Mouse (Mus musculus) heart, adult 2 months (tissue): ENCODE results near the gene St8sia1. TPM values are rescaled to one million over a fixed set of nuclear protein-coding genes. Genes with fewer than 3 reads are reported as not detected.

Experiments
- DNase-seq, 2 experiments: peaks; one replicate each; pipeline ENCODE4 v3.0.0; 2021
- H3K27ac ChIP-seq: fragments of 200-600 bp; 2 replicates; pipeline ENCODE4 v1.8.1; 2022
- H3K27me3 ChIP-seq: fragments of 200-500 bp; 2 replicates; pipeline ENCODE4 v1.6.1; 2012; ENCODE audit warnings: mild to moderate bottlenecking, low read length, inconsistent platforms, mixed read lengths; ENCODE audit not compliant: control insufficient read depth, insufficient read depth
- H3K36me3 ChIP-seq: fragments of 200-500 bp; 2 replicates; pipeline ENCODE4 v1.6.1; 2012; ENCODE audit warnings: low read length, inconsistent platforms; ENCODE audit not compliant: control insufficient read depth, insufficient read depth
- H3K4me1 ChIP-seq: fragments of 200-500 bp; 2 replicates; pipeline ENCODE4 v1.6.1; 2011; ENCODE audit warnings: low read length; ENCODE audit not compliant: control insufficient read depth, insufficient read depth
- H3K4me3 ChIP-seq: fragments of 200-600 bp; 2 replicates; pipeline ENCODE4 v1.8.1; 2022
- H3K79me2 ChIP-seq: fragments of 200-500 bp; replicated peaks from 2 replicates; pipeline ENCODE4 v1.6.1; 2012; ENCODE audit warnings: mild to moderate bottlenecking, inconsistent platforms, low read length, moderate library complexity, mixed read lengths; ENCODE audit not compliant: control insufficient read depth, insufficient read depth
- H3K9ac ChIP-seq: fragments of 200-500 bp; 2 replicates; pipeline ENCODE4 v1.6.1; 2012; ENCODE audit warnings: low read depth, mild to moderate bottlenecking, control low read depth, inconsistent platforms, low read length, mixed read lengths
- CTCF ChIP-seq: fragments of 200-600 bp; IDR thresholded peaks from 2 replicates; pipeline ENCODE4 v1.8.1; 2022; ENCODE audit warnings: antibody characterized with exemption, mild to moderate bottlenecking, moderate library complexity
- EP300 ChIP-seq: fragments of 200-500 bp; IDR thresholded peaks from 2 replicates; pipeline ENCODE4 v1.6.1; 2011; ENCODE audit warnings: low read depth, low read length, control low read depth; ENCODE audit not compliant: insufficient read depth
- POLR2A ChIP-seq: fragments of 200-500 bp; IDR thresholded peaks from 2 replicates; pipeline ENCODE4 v1.6.1; 2011; ENCODE audit warnings: mild to moderate bottlenecking, low read depth, low read length, control low read depth; ENCODE audit not compliant: insufficient read depth
- WGBS: fragments of 180-500 bp; shearing (Covaris S2); methylation state at CpG from one replicate; pipeline ENCODE4 v1.1.7; 2018; 5-methylcytosine and 5-hydroxymethylcytosine counted together
- intact Hi-C: fragments of 180-260 bp; cut with DNase I; formaldehyde crosslinking; loops from one replicate; pipeline ENCODE4 v1.15.1; 2025
- polyA plus RNA-seq: library from polyadenylated mRNA; depleted of rRNA; stranded (reverse); fragments of >200 nt; gene quantifications from 2 replicates; pipeline ENCODE4 v1.2.3, GENCODE M21; 2012
- total RNA-seq, 2 experiments: library from RNA; stranded (reverse); gene quantifications; 2 replicates each; pipeline ENCODE4 v1.2.3; 2021

St8sia1 gene
- total and polyA plus RNA-seq, 3 experiments: 0.10 to 0.11 (median 0.10) TPM

- no peaks in the 10 kb centered on the region for H3K79me2 ChIP-seq
- H3K9ac ChIP-seq: no peak overlapping the region
- H3K27me3 ChIP-seq: no peaks in the 10 kb centered on the region
- TF ChIP-seq EP300: no peak
- TF ChIP-seq CTCF: no peak
- no peak for TF ChIP-seq POLR2A
- intact Hi-C loops: no loop called here
- H3K4me1 ChIP-seq: no peaks in the 10 kb centered on the region
- no peak overlapping the region for H3K4me3 ChIP-seq
- no peak overlapping the region for H3K27ac ChIP-seq
- no peaks in the 10 kb centered on the region for H3K36me3 ChIP-seq
- no peak for DNase-seq
- WGBS: 90% methylated on average over 6 of the region's 6 CpGs
Observed at GRCm38 (mm10) chr6:142890321-142890720, 73.9 kb downstream of the St8sia1 start.

- H3K27me3 ChIP-seq: no peaks in the 10 kb centered on the region
- H3K4me3 ChIP-seq: no peak overlapping the region
- no peak for TF ChIP-seq CTCF
- no peak for TF ChIP-seq EP300
- TF ChIP-seq POLR2A: no peak
- no peaks in the 10 kb centered on the region for H3K36me3 ChIP-seq
- H3K4me1 ChIP-seq: no peaks in the 10 kb centered on the region
- no peak overlapping the region for H3K9ac ChIP-seq
- no peaks in the 10 kb centered on the region for H3K79me2 ChIP-seq
- no peak for DNase-seq
- 84% methylated on average over 9 of the region's 9 CpGs for WGBS
- no peak overlapping the region for H3K27ac ChIP-seq
- intact Hi-C loops: no loop called here
Observed at GRCm38 (mm10) chr6:142888970-142889740, 75.1 kb downstream of the St8sia1 start.

- H3K9ac ChIP-seq: no peak overlapping the region
- H3K36me3 ChIP-seq: no peaks in the 10 kb centered on the region
- intact Hi-C loops: no loop called here
- H3K27ac ChIP-seq: no peak overlapping the region
- H3K79me2 ChIP-seq: no peaks in the 10 kb centered on the region
- H3K27me3 ChIP-seq: no peaks in the 10 kb centered on the region; the same call in 1 of the 2 replicates
- 87% methylated on average over 6 of the region's 6 CpGs for WGBS
- TF ChIP-seq POLR2A: no peak
- no peak for TF ChIP-seq CTCF
- TF ChIP-seq EP300: no peak
- H3K4me3 ChIP-seq: no peak overlapping the region
- no peaks in the 10 kb centered on the region for H3K4me1 ChIP-seq
- no peak for DNase-seq
Observed at GRCm38 (mm10) chr6:142888346-142888745, 75.9 kb downstream of the St8sia1 start.

GRCm38 (mm10) chr6:142887375-142887774 is 76.9 kb downstream of the St8sia1 start:
- no peak for TF ChIP-seq CTCF
- no peak for TF ChIP-seq EP300
- TF ChIP-seq POLR2A: no peak
- WGBS: 48% methylated on average over 1 of the region's 1 CpGs
- Histone ChIP-seq H3K27ac (no peak overlapping the region), H3K4me3 (no peak overlapping the region), H3K36me3 (no peaks in the 10 kb centered on the region), H3K4me1 (no peaks in the 10 kb centered on the region), H3K79me2 (no peaks in the 10 kb centered on the region), H3K27me3 (no peaks in the 10 kb centered on the region; the same call in 1 of the 2 replicates), H3K9ac (no peak overlapping the region)
- intact Hi-C loops: no loop called here
- no peak for DNase-seq

GRCm38 (mm10) chr6:142885364-142886154 is 78.7 kb downstream of the St8sia1 start:
- Histone ChIP-seq H3K9ac (no peak overlapping the region), H3K4me3 (no peak overlapping the region), H3K79me2 (no peaks in the 10 kb centered on the region), H3K36me3 (no peaks in the 10 kb centered on the region), H3K4me1 (no peaks in the 10 kb centered on the region), H3K27me3 (no peaks in the 10 kb centered on the region; the same call in 1 of the 2 replicates), H3K27ac (no peak overlapping the region)
- intact Hi-C loops: no loop called here
- DNase-seq: no peak
- TF ChIP-seq EP300: no peak
- no peak for TF ChIP-seq POLR2A
- TF ChIP-seq CTCF: no peak
- WGBS: 72% methylated on average over 11 of the region's 11 CpGs

GRCm38 (mm10) chr6:142884128-142884527 is 80.1 kb downstream of the St8sia1 start:
- Histone ChIP-seq H3K27ac (no peak overlapping the region), H3K4me1 (no peaks in the 10 kb centered on the region), H3K27me3 (no peaks in the 10 kb centered on the region; the same call in 1 of the 2 replicates), H3K79me2 (no peaks in the 10 kb centered on the region), H3K36me3 (no peaks in the 10 kb centered on the region), H3K9ac (no peak overlapping the region), H3K4me3 (no peak overlapping the region)
- DNase-seq: no peak
- no peak for TF ChIP-seq POLR2A
- intact Hi-C loops: loop anchor here (5.0 kb wide), 1 partner anchor 33 kb away; no protein-coding TSS in a partner anchor
- 51% methylated on average over 9 of the region's 9 CpGs for WGBS
